24 mouse cellular contexts compared by ENCODE assay signal in the genomic region with DNA sequence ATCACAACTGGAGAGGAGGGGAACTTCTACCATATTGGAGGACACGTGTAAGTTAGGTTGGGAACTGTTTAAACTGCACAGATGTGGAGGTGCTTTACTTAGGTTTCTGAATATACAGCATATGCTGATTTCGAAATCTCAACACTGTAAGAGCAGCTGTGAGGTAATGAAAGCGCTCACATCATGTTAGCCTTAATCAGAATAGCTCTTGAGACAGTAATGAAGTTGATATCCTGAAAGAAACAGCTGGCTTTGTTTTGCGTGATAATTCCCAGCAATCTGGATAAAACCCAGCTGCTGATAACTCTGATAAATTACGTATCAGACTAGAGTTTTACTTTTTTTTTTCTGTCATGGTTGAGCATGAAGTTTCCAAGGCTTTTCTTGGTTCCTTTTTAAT.
DNase-seq lines count a peak whose midpoint lies in the region; ATAC-seq and TF ChIP-seq lines count a peak whose summit lies in the region.
"Had no signal": no experiment of that assay in that cellular context is flagged by ENCODE, and none has a peak within 500 bp of the region (broad histone marks: within the 10 kb centered on the region; RNA-seq: fewer than 3 reads in every experiment).

No protein-coding gene starts in this region.

- no peak for ATAC-seq in forebrain, embryonic 14.5 days
- no peak for ATAC-seq in hindbrain, postnatal 0 days
- peak; percentile 70; the same call in 1 of the 2 replicates for ATAC-seq in lung, embryonic 15.5 days (ENCODE audit: borderline replicate concordance, extremely low read depth, low FRiP score, low TSS enrichment)
- ATAC-seq in stomach, embryonic 16.5 days (ENCODE audit: insufficient read depth, low FRiP score), result peak; percentile 60; the same call in 1 of the 2 replicates
- ATAC-seq in stomach, postnatal 0 days (ENCODE audit: low FRiP score, low TSS enrichment), result no peak
- ATAC-seq: intestine, postnatal 0 days; midbrain, embryonic 13.5 days had no signal

- no peaks in the 10 kb centered on the region for H3K36me3 ChIP-seq in forebrain, embryonic 14.5 days (ENCODE audit: control insufficient read depth, insufficient read depth, low read length)
- H3K36me3 ChIP-seq in forebrain, embryonic 10.5 days (replicated peaks), result no peaks in the 10 kb centered on the region
- H3K36me3 ChIP-seq in hindbrain, postnatal 0 days (ENCODE audit: insufficient read depth, low read length), result no peaks in the 10 kb centered on the region
- no peaks in the 10 kb centered on the region for H3K36me3 ChIP-seq in hindbrain, embryonic 10.5 days
- no peaks in the 10 kb centered on the region for H3K36me3 ChIP-seq in lung, embryonic 15.5 days
- H3K36me3 ChIP-seq in stomach, embryonic 16.5 days (ENCODE audit: control insufficient read depth, insufficient read depth, low read length), result no peaks in the 10 kb centered on the region
- no peaks in the 10 kb centered on the region for H3K36me3 ChIP-seq in stomach, postnatal 0 days (ENCODE audit: control insufficient read depth, insufficient read depth, low read length)
- H3K36me3 ChIP-seq: embryonic facial prominence, embryonic 13.5 days; forebrain, embryonic 12.5 days; G1E; heart, embryonic 12.5 days; limb, embryonic 15.5 days; liver, embryonic 13.5 days; midbrain, embryonic 13.5 days had no signal

- DNase-seq in forebrain, embryonic 14.5 days (ENCODE audit: low spot score), result peak; percentile 18
- DNase-seq in forebrain, embryonic 10.5 days (ENCODE audit: extremely low spot score, low spot score), result no peak
- peak; percentile 2 for DNase-seq in hindbrain, postnatal 0 days (ENCODE audit: low spot score)
- no peak for DNase-seq in hindbrain, embryonic 10.5 days (ENCODE audit: low spot score)
- DNase-seq in lung, postnatal 14 days, result no peak
- DNase-seq in stomach, postnatal 0 days (ENCODE audit: low spot score), result no peak
- DNase-seq: adrenal gland, adult 8-10 months; cerebellum, adult 8-10 months; cerebellum, postnatal 25 days; heart, adult 2 months; heart, postnatal 4 days; kidney, adult 9 months; liver, embryonic 13.5 days had no signal

- no peaks in the 10 kb centered on the region for H3K27me3 ChIP-seq in forebrain, embryonic 14.5 days (replicated peaks; ENCODE audit: control insufficient read depth, insufficient read depth, low read length)
- no peaks in the 10 kb centered on the region for H3K27me3 ChIP-seq in forebrain, embryonic 10.5 days (ENCODE audit: poor library complexity, severe bottlenecking)
- no peaks in the 10 kb centered on the region for H3K27me3 ChIP-seq in hindbrain, postnatal 0 days (ENCODE audit: insufficient read depth, low read length)
- H3K27me3 ChIP-seq in hindbrain, embryonic 10.5 days (ENCODE audit: insufficient read depth, poor library complexity, severe bottlenecking), result no peaks in the 10 kb centered on the region
- no peaks in the 10 kb centered on the region for H3K27me3 ChIP-seq in lung, embryonic 15.5 days
- H3K27me3 ChIP-seq in stomach, embryonic 16.5 days (ENCODE audit: control insufficient read depth, insufficient read depth, low read length), result no peaks in the 10 kb centered on the region
- no peaks in the 10 kb centered on the region for H3K27me3 ChIP-seq in stomach, postnatal 0 days (ENCODE audit: control insufficient read depth, insufficient read depth, low read length)
- H3K27me3 ChIP-seq: embryonic facial prominence, embryonic 13.5 days; forebrain, embryonic 12.5 days; heart, embryonic 12.5 days; limb, embryonic 15.5 days; liver, embryonic 13.5 days; megakaryocyte, embryonic 14.5 days; midbrain, embryonic 13.5 days had no signal

- no peak overlapping the region for H3K4me3 ChIP-seq in forebrain, embryonic 14.5 days (ENCODE audit: low read depth, low read length)
- H3K4me3 ChIP-seq in forebrain, embryonic 10.5 days, result no peak overlapping the region
- no peak overlapping the region for H3K4me3 ChIP-seq in hindbrain, postnatal 0 days (ENCODE audit: low read length)
- no peak overlapping the region for H3K4me3 ChIP-seq in hindbrain, embryonic 10.5 days
- H3K4me3 ChIP-seq in lung, embryonic 15.5 days, result no peak overlapping the region
- H3K4me3 ChIP-seq in stomach, embryonic 16.5 days (replicated peaks; ENCODE audit: low read length), result no peak overlapping the region
- H3K4me3 ChIP-seq in stomach, postnatal 0 days (ENCODE audit: low read depth, low read length), result no peak overlapping the region
- H3K4me3 ChIP-seq: embryonic facial prominence, embryonic 13.5 days; erythroblast, embryonic 14.5 days; forebrain, embryonic 12.5 days; heart, adult 2 months; heart, embryonic 12.5 days; limb, embryonic 15.5 days; liver, embryonic 13.5 days; megakaryocyte, embryonic 14.5 days; midbrain, embryonic 13.5 days had no signal

- no peak for TF ChIP-seq EP300 in stomach, postnatal 0 days (optimal IDR thresholded peaks at IDR 0.05)

- no peaks in the 10 kb centered on the region for H3K9me3 ChIP-seq in forebrain, embryonic 14.5 days (replicated peaks; ENCODE audit: control insufficient read depth, low read length)
- H3K9me3 ChIP-seq in forebrain, embryonic 10.5 days, result no peaks in the 10 kb centered on the region
- no peaks in the 10 kb centered on the region for H3K9me3 ChIP-seq in hindbrain, postnatal 0 days (ENCODE audit: low read length)
- H3K9me3 ChIP-seq in hindbrain, embryonic 10.5 days, result no peaks in the 10 kb centered on the region
- no peaks in the 10 kb centered on the region for H3K9me3 ChIP-seq in lung, embryonic 15.5 days
- H3K9me3 ChIP-seq in stomach, embryonic 16.5 days (replicated peaks; ENCODE audit: control insufficient read depth, low read length), result no peaks in the 10 kb centered on the region
- H3K9me3 ChIP-seq in stomach, postnatal 0 days (ENCODE audit: control insufficient read depth, low read length), result no peaks in the 10 kb centered on the region
- H3K9me3 ChIP-seq: embryonic facial prominence, embryonic 13.5 days; forebrain, embryonic 12.5 days; G1E; heart, embryonic 12.5 days; limb, embryonic 15.5 days; liver, embryonic 13.5 days; megakaryocyte, embryonic 14.5 days; midbrain, embryonic 13.5 days had no signal

- H3K4me2 ChIP-seq in forebrain, embryonic 14.5 days (ENCODE audit: low read length), result no peak overlapping the region
- no peak overlapping the region for H3K4me2 ChIP-seq in hindbrain, postnatal 0 days (ENCODE audit: low read depth, low read length)
- H3K4me2 ChIP-seq in lung, embryonic 15.5 days, result no peak overlapping the region
- H3K4me2 ChIP-seq in stomach, embryonic 16.5 days (ENCODE audit: low read depth, low read length), result no peak overlapping the region
- H3K4me2 ChIP-seq in stomach, postnatal 0 days (replicated peaks; ENCODE audit: low read depth), result no peak overlapping the region
- H3K4me2 ChIP-seq: embryonic facial prominence, embryonic 13.5 days; forebrain, embryonic 12.5 days; heart, embryonic 12.5 days; limb, embryonic 15.5 days; liver, embryonic 13.5 days; midbrain, embryonic 13.5 days had no signal

- no peak for TF ChIP-seq CTCF in hindbrain, postnatal 0 days (IDR thresholded peaks at IDR 0.05; ENCODE audit: low read depth)
- no peak for TF ChIP-seq CTCF in stomach, postnatal 0 days (IDR thresholded peaks at IDR 0.05; ENCODE audit: low read depth)

- no peak overlapping the region for H3K9ac ChIP-seq in forebrain, embryonic 14.5 days (ENCODE audit: low read length)
- no peak overlapping the region for H3K9ac ChIP-seq in hindbrain, postnatal 0 days (replicated peaks; ENCODE audit: low read length)
- H3K9ac ChIP-seq in lung, embryonic 15.5 days, result no peak overlapping the region
- H3K9ac ChIP-seq in stomach, embryonic 16.5 days (ENCODE audit: low read length), result no peak overlapping the region
- no peak overlapping the region for H3K9ac ChIP-seq in stomach, postnatal 0 days (ENCODE audit: low read length)
- H3K9ac ChIP-seq: embryonic facial prominence, embryonic 13.5 days; forebrain, embryonic 12.5 days; heart, embryonic 12.5 days; limb, embryonic 15.5 days; liver, embryonic 13.5 days; midbrain, embryonic 13.5 days had no signal

- H3K27ac ChIP-seq in forebrain, embryonic 14.5 days (ENCODE audit: low read depth, low read length), result no peak overlapping the region
- H3K27ac ChIP-seq in forebrain, embryonic 10.5 days, result no peak overlapping the region
- no peak overlapping the region for H3K27ac ChIP-seq in hindbrain, postnatal 0 days
- H3K27ac ChIP-seq in hindbrain, embryonic 10.5 days, result no peak overlapping the region
- no peak overlapping the region for H3K27ac ChIP-seq in lung, embryonic 15.5 days
- H3K27ac ChIP-seq in stomach, embryonic 16.5 days (ENCODE audit: low read length), result no peak overlapping the region
- no peak overlapping the region for H3K27ac ChIP-seq in stomach, postnatal 0 days (replicated peaks)
- H3K27ac ChIP-seq: embryonic facial prominence, embryonic 13.5 days; forebrain, embryonic 12.5 days; heart, adult 2 months; limb, embryonic 15.5 days; liver, embryonic 13.5 days; midbrain, embryonic 13.5 days had no signal

- H3K4me1 ChIP-seq in forebrain, embryonic 14.5 days (ENCODE audit: control insufficient read depth, insufficient read depth, low read length), result no peaks in the 10 kb centered on the region
- no peaks in the 10 kb centered on the region for H3K4me1 ChIP-seq in forebrain, embryonic 10.5 days
- H3K4me1 ChIP-seq in hindbrain, postnatal 0 days (ENCODE audit: insufficient read depth, low read length), result no peaks in the 10 kb centered on the region
- no peaks in the 10 kb centered on the region for H3K4me1 ChIP-seq in hindbrain, embryonic 10.5 days (replicated peaks)
- H3K4me1 ChIP-seq in lung, embryonic 15.5 days, result no peaks in the 10 kb centered on the region
- H3K4me1 ChIP-seq in stomach, embryonic 16.5 days (ENCODE audit: control insufficient read depth, insufficient read depth, low read length), result no peaks in the 10 kb centered on the region
- no peaks in the 10 kb centered on the region for H3K4me1 ChIP-seq in stomach, postnatal 0 days (replicated peaks; ENCODE audit: control insufficient read depth, insufficient read depth)
- H3K4me1 ChIP-seq: forebrain, embryonic 12.5 days; heart, embryonic 12.5 days; limb, embryonic 15.5 days; liver, embryonic 13.5 days; megakaryocyte, embryonic 14.5 days; midbrain, embryonic 13.5 days had no signal

- WGBS in forebrain, embryonic 14.5 days, result 78% methylated on average over 5 of the region's 5 CpGs
- WGBS in forebrain, embryonic 10.5 days, result 89% methylated on average over 5 of the region's 5 CpGs
- WGBS in hindbrain, postnatal 0 days, result 78% methylated on average over 5 of the region's 5 CpGs
- WGBS in hindbrain, embryonic 10.5 days, result 89% methylated on average over 5 of the region's 5 CpGs
- WGBS in lung, embryonic 15.5 days, result 41% methylated on average over 5 of the region's 5 CpGs
- WGBS in stomach, embryonic 16.5 days, result 47% methylated on average over 5 of the region's 5 CpGs
- 41% methylated on average over 5 of the region's 5 CpGs for WGBS in stomach, postnatal 0 days

Comparison
In these comparisons a context has a peak if more than half of its experiments do, and no peak if none do; other contexts are left out.
1. ATAC-seq: peak in lung, embryonic 15.5 days (single experiment) and stomach, embryonic 16.5 days (single experiment); none in forebrain, embryonic 14.5 days (single experiment), hindbrain, postnatal 0 days (single experiment) and stomach, postnatal 0 days (single experiment).
2. DNase-seq: peak in forebrain, embryonic 14.5 days (single experiment) and hindbrain, postnatal 0 days (single experiment); none in forebrain, embryonic 10.5 days (single experiment), hindbrain, embryonic 10.5 days (single experiment), lung, postnatal 14 days (single experiment) and stomach, postnatal 0 days (single experiment).